Mouse (Mus musculus) midbrain, embryonic 11.5 days (tissue): ENCODE measurements around the gene C2cd4d. TPM values are rescaled to one million over a fixed set of nuclear protein-coding genes. Genes with fewer than 3 reads are reported as not detected.
A peak's percentile ranks its signal among the peaks of the same experiment; 100 is the strongest.

Source experiments
- ATAC-seq: fragments of 200-750 bp; cut with Nextera tagmentation; 2 replicates; pipeline ENCODE4 v1.8.0; 2017; ENCODE audit warnings: moderate TSS enrichment, moderate library complexity; ENCODE audit not compliant: low FRiP score
- DNase-seq: peaks from one replicate; pipeline ENCODE4 v3.0.0; 2015; ENCODE audit warnings: low spot score; ENCODE audit errors: missing footprints
- H3K27ac ChIP-seq: fragments of 300-500 bp; sonication (generic); 2 replicates; pipeline ENCODE4 v1.5.1; 2014; ENCODE audit warnings: low read depth, low read length
- H3K27me3 ChIP-seq: fragments of 300-500 bp; sonication (generic); 2 replicates; pipeline ENCODE4 v1.6.1; 2014; ENCODE audit warnings: mild to moderate bottlenecking, low read length, moderate library complexity, mixed read lengths; ENCODE audit not compliant: control insufficient read depth, insufficient read depth
- H3K36me3 ChIP-seq: fragments of 300-500 bp; sonication (generic); 2 replicates; pipeline ENCODE4 v1.6.1; 2014; ENCODE audit warnings: mild to moderate bottlenecking, low read length, moderate library complexity, mixed read lengths; ENCODE audit not compliant: control insufficient read depth, insufficient read depth
- H3K4me1 ChIP-seq: fragments of 300-500 bp; sonication (generic); 2 replicates; pipeline ENCODE4 v1.6.1; 2014; ENCODE audit warnings: low read length; ENCODE audit not compliant: control insufficient read depth, insufficient read depth
- H3K4me2 ChIP-seq: fragments of 300-500 bp; sonication (generic); 2 replicates; pipeline ENCODE4 v1.6.1; 2014; ENCODE audit warnings: mild to moderate bottlenecking, moderate library complexity
- H3K4me3 ChIP-seq: fragments of 300-500 bp; sonication (generic); 2 replicates; pipeline ENCODE4 v1.5.1; 2014; ENCODE audit warnings: low read depth, low read length
- H3K9ac ChIP-seq: fragments of 300-500 bp; sonication (generic); 2 replicates; pipeline ENCODE4 v1.6.1; 2014; ENCODE audit warnings: low read length
- H3K9me3 ChIP-seq: fragments of 300-500 bp; sonication (generic); 2 replicates; pipeline ENCODE4 v1.6.1; 2016; ENCODE audit warnings: low read length; ENCODE audit not compliant: control insufficient read depth
- WGBS: fragments of 180-500 bp; shearing (Covaris S2); extraction: QIAGEN DNeasy Blood & Tissue Kit; methylation state at CpG from one replicate; pipeline ENCODE4 v1.1.7; 2014; 5-methylcytosine and 5-hydroxymethylcytosine counted together
- polyA plus RNA-seq: library from polyadenylated mRNA; unstranded; fragments of >200 nt; fragmentation: Nextera tagmentation; extraction: Ambion mirVana; gene quantifications from 2 replicates; pipeline ENCODE4 v1.2.1, GENCODE M21; 2014

C2cd4d gene
- polyA plus RNA-seq, 1 experiment from 2014 or later = 1.4 TPM

GRCm38 (mm10) chr3:94360812-94361211 lies 1.4 kb upstream of the C2cd4d start:
- DNase-seq = no peak

DNA sequence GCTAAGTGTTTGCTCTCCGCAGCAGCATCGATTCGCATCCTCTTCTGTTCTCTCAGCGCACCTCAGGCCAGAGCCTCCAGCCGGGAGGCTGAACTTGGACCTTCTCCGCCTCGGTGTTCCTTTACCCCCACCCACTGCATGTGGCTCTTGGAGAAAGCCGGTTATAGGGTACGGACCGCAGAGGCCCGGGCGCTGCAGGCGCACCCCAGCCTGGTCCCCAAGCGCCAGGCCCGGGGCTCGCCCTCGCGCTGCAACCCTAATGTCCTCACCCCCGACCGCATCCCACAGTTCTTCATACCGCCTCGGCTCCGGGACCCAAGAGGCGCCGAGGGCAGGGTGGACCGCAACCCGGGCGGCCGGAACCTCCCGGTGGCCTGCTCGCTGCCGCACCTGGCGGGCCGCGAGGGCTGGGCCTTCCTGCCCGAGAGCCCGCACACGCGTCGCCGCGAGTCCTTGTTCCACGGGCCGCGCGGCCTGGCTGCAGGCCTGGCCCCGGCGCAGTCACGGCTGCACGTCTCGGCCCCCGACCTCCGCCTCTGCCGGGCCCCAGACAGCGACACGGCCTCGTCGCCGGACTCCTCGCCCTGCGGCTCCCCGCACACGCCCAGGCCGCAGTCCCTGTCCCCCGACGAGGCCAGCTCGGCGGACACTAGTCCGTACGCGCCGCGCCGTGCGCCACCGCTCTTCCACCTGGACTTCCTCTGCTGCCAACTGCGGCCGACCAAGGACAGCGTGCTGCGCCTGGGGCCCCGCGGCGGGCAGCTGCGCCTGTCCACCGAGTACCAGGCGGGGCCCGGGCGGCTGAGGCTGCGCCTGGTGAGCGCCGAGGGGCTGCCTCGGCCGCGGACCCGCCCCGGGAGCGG lies 1.3 kb downstream of the C2cd4d start:
- WGBS = 5% methylated on average over 97 of the region's 97 CpGs
- ATAC-seq (peak; percentile 79), DNase-seq (peak; percentile 96)
- peak overlapping the region; percentile 86 for H3K9ac ChIP-seq
- peak overlapping the region; percentile 82 for H3K4me2 ChIP-seq
- H3K4me3 ChIP-seq = peak overlapping the region; percentile 55
- H3K27me3 ChIP-seq = peaks cover 29% of the 10 kb centered on the region
- peaks cover 3% of the 10 kb centered on the region for H3K4me1 ChIP-seq
- H3K36me3 ChIP-seq = no peaks in the 10 kb centered on the region
- no peak overlapping the region for H3K27ac ChIP-seq
- H3K9me3 ChIP-seq = peaks cover 3% of the 10 kb centered on the region; the same call in 1 of the 2 replicates

More at GRCm38 (mm10) chr3:94360812-94361211, 1.4 kb upstream of the C2cd4d start:
- Histone ChIP-seq H3K4me1 (peaks cover 3% of the 10 kb centered on the region), H3K4me3 (no peak overlapping the region), H3K36me3 (no peaks in the 10 kb centered on the region), H3K9me3 (peaks cover 3% of the 10 kb centered on the region; the same call in 1 of the 2 replicates), H3K27me3 (peaks cover 29% of the 10 kb centered on the region), H3K4me2 (no peak overlapping the region), H3K27ac (no peak overlapping the region), H3K9ac (no peak overlapping the region)
- WGBS = 3% methylated on average over 1 of the region's 1 CpGs
- ATAC-seq = no peak

DNA sequence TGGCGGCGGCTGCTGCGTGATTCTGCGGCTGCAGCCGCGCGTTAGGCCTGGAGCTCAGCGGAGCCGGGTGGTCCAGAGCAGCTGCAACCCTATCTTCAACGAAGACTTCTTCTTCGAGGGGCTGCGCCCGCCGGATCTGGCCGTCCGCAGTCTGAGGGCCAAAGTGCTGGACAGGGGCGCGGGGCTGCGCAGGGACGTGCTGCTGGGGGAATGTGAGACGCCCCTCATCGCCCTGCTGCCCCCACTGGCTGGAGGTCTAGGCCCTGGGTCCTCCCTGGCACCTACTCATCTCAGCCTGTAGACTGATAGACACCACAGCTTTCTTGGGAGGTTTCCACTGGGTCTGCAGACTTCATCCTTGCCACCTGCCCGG lies 1.9 kb downstream of the C2cd4d start:
- peak; percentile 94 for DNase-seq
- H3K27ac ChIP-seq = no peak overlapping the region
- H3K4me2 ChIP-seq = peak overlapping the region; percentile 82
- 4% methylated on average over 17 of the region's 23 CpGs for WGBS
- no peaks in the 10 kb centered on the region for H3K36me3 ChIP-seq
- ATAC-seq = peak; percentile 72
- peak overlapping the region; percentile 86 for H3K9ac ChIP-seq
- peak overlapping the region; percentile 55 for H3K4me3 ChIP-seq
- H3K27me3 ChIP-seq = peaks cover 29% of the 10 kb centered on the region
- H3K4me1 ChIP-seq = peaks cover 3% of the 10 kb centered on the region
- H3K9me3 ChIP-seq = peaks cover 3% of the 10 kb centered on the region; the same call in 1 of the 2 replicates

- H3K4me2 ChIP-seq = no peak overlapping the region
- H3K27me3 ChIP-seq = peaks cover 28% of the 10 kb centered on the region
- H3K9me3 ChIP-seq = peaks cover 3% of the 10 kb centered on the region; the same call in 1 of the 2 replicates
- DNase-seq = peak; percentile 97
- H3K4me1 ChIP-seq = peaks cover 6% of the 10 kb centered on the region
- H3K9ac ChIP-seq = no peak overlapping the region
- H3K36me3 ChIP-seq = no peaks in the 10 kb centered on the region
- WGBS = 17% methylated on average over 3 of the region's 3 CpGs
- H3K4me3 ChIP-seq = no peak overlapping the region
- peak; percentile 31; the same call in 1 of the 2 replicates for ATAC-seq
- no peak overlapping the region for H3K27ac ChIP-seq
These were observed 4.5 kb downstream of the C2cd4d start for GRCm38 (mm10) chr3:94366761-94367160.

DNA sequence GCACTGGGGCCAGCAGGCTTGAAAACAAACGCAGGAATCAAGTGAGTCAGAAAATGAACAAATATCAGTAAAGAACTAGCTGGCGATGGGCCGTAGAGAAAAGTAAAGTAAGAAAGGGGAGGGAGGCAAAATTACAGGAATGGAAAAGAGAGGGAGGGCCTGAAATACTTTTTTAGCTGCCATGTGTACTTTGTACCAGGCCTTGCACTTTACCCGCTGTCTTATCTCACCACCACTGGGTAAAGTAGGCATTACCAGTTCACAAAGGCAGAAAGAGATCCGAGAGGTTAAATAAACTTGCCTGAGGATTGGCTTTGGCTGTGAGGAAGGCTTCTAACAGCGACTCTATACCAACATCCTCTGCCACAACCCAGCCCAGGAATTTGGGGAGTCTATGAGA lies 5.3 kb downstream of the C2cd4d start:
- no peak overlapping the region for H3K4me2 ChIP-seq
- peaks cover 8% of the 10 kb centered on the region for H3K4me1 ChIP-seq
- no peak overlapping the region for H3K9ac ChIP-seq
- DNase-seq = no peak
- H3K27me3 ChIP-seq = peaks cover 22% of the 10 kb centered on the region
- no peaks in the 10 kb centered on the region for H3K36me3 ChIP-seq
- no peak overlapping the region for H3K27ac ChIP-seq
- peaks cover 3% of the 10 kb centered on the region; the same call in 1 of the 2 replicates for H3K9me3 ChIP-seq
- no peak for ATAC-seq
- H3K4me3 ChIP-seq = no peak overlapping the region
- WGBS = 80% methylated on average over 6 of the region's 6 CpGs

GRCm38 (mm10) chr3:94368631-94369030 lies 6.4 kb downstream of the C2cd4d start:
- ATAC-seq (no peak), DNase-seq (no peak)
- Histone ChIP-seq H3K27ac (no peak overlapping the region), H3K27me3 (peaks cover 10% of the 10 kb centered on the region), H3K4me2 (no peak overlapping the region), H3K4me1 (peaks cover 11% of the 10 kb centered on the region), H3K9me3 (no peaks in the 10 kb centered on the region), H3K4me3 (no peak overlapping the region), H3K9ac (no peak overlapping the region), H3K36me3 (no peaks in the 10 kb centered on the region)
- WGBS = 68% methylated on average over 6 of the region's 6 CpGs

DNA sequence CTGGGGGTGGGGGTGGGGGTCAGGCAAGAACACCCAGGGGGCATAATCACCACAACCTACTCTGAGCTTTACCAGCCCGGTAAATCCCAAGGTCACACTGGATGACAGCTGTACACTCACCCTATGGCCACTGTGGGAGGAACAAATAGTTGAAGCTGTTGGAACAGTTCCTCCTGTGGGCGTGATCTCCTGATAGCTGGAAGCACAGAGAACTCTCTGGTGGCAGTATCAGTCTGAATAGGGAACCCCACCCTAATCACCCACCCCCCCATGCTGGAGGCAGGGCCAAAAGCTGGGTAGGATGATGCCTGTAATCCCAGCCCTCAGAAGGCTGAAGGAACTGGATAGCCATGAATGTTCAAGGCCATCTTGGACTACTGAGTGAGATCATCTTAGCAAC lies 7.5 kb downstream of the C2cd4d start:
- no peaks in the 10 kb centered on the region for H3K36me3 ChIP-seq
- peaks cover 3% of the 10 kb centered on the region for H3K27me3 ChIP-seq
- peaks cover 14% of the 10 kb centered on the region for H3K4me1 ChIP-seq
- no peak for DNase-seq
- no peaks in the 10 kb centered on the region for H3K9me3 ChIP-seq
- H3K9ac ChIP-seq = no peak overlapping the region
- H3K27ac ChIP-seq = no peak overlapping the region
- 62% methylated on average over 2 of the region's 2 CpGs for WGBS
- no peak for ATAC-seq
- H3K4me2 ChIP-seq = no peak overlapping the region
- H3K4me3 ChIP-seq = no peak overlapping the region

DNA sequence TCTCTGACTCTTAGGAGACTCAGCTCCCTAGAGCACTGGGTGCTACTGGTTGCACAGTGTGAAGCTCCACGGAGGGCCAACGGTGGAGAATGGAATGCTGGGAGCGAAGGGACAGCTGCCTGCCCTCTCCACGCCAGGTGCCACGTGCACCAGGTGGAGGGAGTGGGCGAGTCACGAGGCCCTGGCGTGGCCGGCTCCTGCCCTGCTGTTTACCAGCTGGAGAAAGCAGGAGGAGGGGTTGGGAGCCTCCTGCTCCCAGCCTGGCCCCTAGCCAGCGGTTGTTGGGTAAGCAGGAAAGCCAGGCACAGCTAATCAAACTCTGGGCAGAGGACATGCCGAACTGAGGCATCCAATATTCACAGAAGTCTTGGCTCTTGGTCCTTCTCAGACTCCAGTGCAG lies 9.4 kb downstream of the C2cd4d start:
- no peaks in the 10 kb centered on the region for H3K9me3 ChIP-seq
- peak; percentile 12; the same call in 1 of the 2 replicates for ATAC-seq
- no peaks in the 10 kb centered on the region for H3K27me3 ChIP-seq
- no peak overlapping the region for H3K4me3 ChIP-seq
- no peak overlapping the region for H3K4me2 ChIP-seq
- DNase-seq = no peak
- H3K36me3 ChIP-seq = no peaks in the 10 kb centered on the region
- no peak overlapping the region for H3K27ac ChIP-seq
- H3K4me1 ChIP-seq = peaks cover 14% of the 10 kb centered on the region
- H3K9ac ChIP-seq = no peak overlapping the region
- WGBS = 5% methylated on average over 11 of the region's 11 CpGs

DNA sequence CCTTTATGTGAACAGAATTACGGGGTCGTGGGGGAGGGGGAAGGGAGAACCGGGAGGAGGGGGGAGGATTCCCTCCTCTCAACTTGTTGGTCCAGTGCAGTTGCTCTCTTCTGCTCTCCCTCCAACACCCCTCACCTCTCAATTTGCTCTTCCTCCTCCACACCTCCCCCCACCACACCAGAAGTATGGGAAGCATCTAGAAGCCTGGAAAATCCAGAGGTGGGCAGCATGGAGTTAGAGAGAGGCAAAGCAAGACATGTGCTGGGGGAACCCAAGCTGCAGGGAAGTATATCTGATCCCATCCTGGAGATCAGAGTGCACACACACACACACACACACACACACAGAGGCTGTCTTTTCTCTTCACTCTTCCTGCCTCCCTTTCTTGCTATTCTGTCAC lies 9.8 kb downstream of the C2cd4d start:
- H3K9me3 ChIP-seq = no peaks in the 10 kb centered on the region
- H3K36me3 ChIP-seq = no peaks in the 10 kb centered on the region
- DNase-seq (no peak), ATAC-seq (peak; percentile 28; the same call in 1 of the 2 replicates)
- WGBS = 0% methylated on average over 3 of the region's 3 CpGs
- H3K9ac ChIP-seq = no peak overlapping the region
- H3K27ac ChIP-seq = no peak overlapping the region
- no peak overlapping the region for H3K4me3 ChIP-seq
- peaks cover 14% of the 10 kb centered on the region for H3K4me1 ChIP-seq
- H3K4me2 ChIP-seq = no peak overlapping the region
- no peaks in the 10 kb centered on the region for H3K27me3 ChIP-seq
